Mouse (Mus musculus) brain, embryonic 14.5 days (tissue): Measurements from ENCODE around the gene Qrich2.

ENCODE experiments used
- CTCF ChIP-seq: fragments of 200-500 bp; IDR thresholded peaks from 2 replicates; pipeline ENCODE4 v1.5.1; 2012; ENCODE audit warnings: inconsistent platforms, mild to moderate bottlenecking, moderate library complexity, borderline replicate concordance; ENCODE audit not compliant: insufficient read depth, insufficient read length; ENCODE audit errors: extremely low read depth
- POLR2A ChIP-seq: fragments of 200-500 bp; IDR thresholded peaks from 2 replicates; pipeline ENCODE4 v1.6.1; 2012; ENCODE audit warnings: mild to moderate bottlenecking, inconsistent platforms, borderline replicate concordance; ENCODE audit not compliant: poor library complexity, insufficient read depth, insufficient read length, severe bottlenecking; ENCODE audit errors: extremely low read depth

- TF ChIP-seq CTCF = no peak
- TF ChIP-seq POLR2A = no peak
Measured at GRCm38 (mm10) chr11:116472275-116472674, 6.2 kb upstream of the Qrich2 start.
